Mouse (Mus musculus) testis, adult 2 months (tissue): ENCODE results near the gene Slc26a9.

Source experiments
- CTCF ChIP-seq: fragments of 200-500 bp; IDR thresholded peaks from 2 replicates; pipeline ENCODE4 v1.5.1; 2012; ENCODE audit warnings: low read depth, mild to moderate bottlenecking, inconsistent platforms, low read length, moderate library complexity; ENCODE audit not compliant: control insufficient read depth, insufficient read depth, insufficient replicate concordance
- POLR2A ChIP-seq: fragments of 200-500 bp; IDR thresholded peaks from 2 replicates; pipeline ENCODE4 v1.6.1; 2012; ENCODE audit warnings: low read depth, mild to moderate bottlenecking, inconsistent platforms, low read length, moderate library complexity; ENCODE audit not compliant: control insufficient read depth

DNA sequence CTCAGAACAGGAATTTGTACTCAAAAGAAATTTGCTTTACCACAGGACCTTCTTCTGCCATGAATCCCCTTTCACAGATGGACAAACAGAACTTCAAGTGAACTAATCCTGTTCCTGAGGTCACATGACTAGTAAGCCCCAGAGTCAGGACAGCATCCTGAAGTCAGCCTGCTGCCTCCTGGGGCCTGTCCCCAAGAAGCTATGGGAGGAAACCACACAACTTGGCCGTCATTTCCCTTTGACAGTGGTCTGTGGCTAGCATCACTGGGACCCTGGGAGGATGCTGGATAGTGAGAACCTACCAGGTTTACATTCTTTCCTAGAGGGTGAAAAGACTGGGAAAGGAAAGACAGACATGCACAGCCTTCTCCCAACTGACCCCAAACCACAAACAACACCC lies 5.1 kb upstream of the Slc26a9 start:
- TF ChIP-seq POLR2A (no peak), CTCF (no peak)
